Comparison of ENCODE assay signal across 23 mouse cellular contexts in the genomic region with DNA sequence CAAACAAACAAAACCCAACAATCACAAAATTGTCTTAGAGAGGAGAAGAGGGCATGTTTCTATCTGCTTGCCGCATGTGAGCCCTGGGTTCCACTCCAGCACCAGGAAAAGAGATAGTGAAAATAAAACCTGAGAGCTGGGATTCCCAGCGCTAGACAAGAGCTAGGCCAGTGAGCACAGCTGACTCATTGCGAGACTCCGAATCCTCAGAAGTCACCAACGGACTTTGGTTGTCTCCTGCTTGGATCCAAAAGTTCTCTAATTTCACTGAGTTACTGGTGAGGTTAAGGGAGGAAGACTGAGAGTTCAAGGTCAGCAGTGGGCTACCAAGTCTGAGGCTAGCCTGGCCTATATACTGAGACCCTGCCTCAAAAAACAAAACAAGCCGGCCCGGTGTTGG. TPM values are rescaled to one million over a fixed set of nuclear protein-coding genes. Genes with fewer than 3 reads are reported as not detected.
"Had no signal": no experiment of that assay in that cellular context is flagged by ENCODE, and none has a peak within 500 bp of the region (broad histone marks: within the 10 kb centered on the region; RNA-seq: fewer than 3 reads in every experiment).

No protein-coding gene starts in this region.

- H3K27me3 ChIP-seq: limb, embryonic 12.5 days; limb, embryonic 15.5 days; lung, embryonic 15.5 days; midbrain, embryonic 12.5 days; midbrain, embryonic 15.5 days; neural tube, embryonic 12.5 days; neural tube, embryonic 15.5 days had no signal

- H3K4me3 ChIP-seq: limb, embryonic 12.5 days; limb, embryonic 15.5 days; lung, embryonic 15.5 days; midbrain, embryonic 12.5 days; midbrain, embryonic 15.5 days; neural tube, embryonic 12.5 days; neural tube, embryonic 15.5 days had no signal

- DNase-seq: kidney, adult 9 months; kidney, postnatal 14 days; kidney, postnatal 4 days; left cerebral cortex, postnatal 4 days; lung, adult 18-20 months; lung, postnatal 10 days; lung, postnatal 36 days; right cerebral cortex, adult 18-20 months; right cerebral cortex, postnatal 14 days; right cerebral cortex, postnatal 4 days; thymus, adult 18-20 months; thymus, postnatal 36 days had no signal

- H3K27ac ChIP-seq: limb, embryonic 12.5 days; limb, embryonic 15.5 days; liver, embryonic 14.5 days; lung, embryonic 15.5 days; midbrain, embryonic 12.5 days; midbrain, embryonic 15.5 days; neural tube, embryonic 12.5 days; neural tube, embryonic 15.5 days; stomach, postnatal 0 days had no signal

- ATAC-seq: midbrain, embryonic 15.5 days had no signal

- H3K36me3 ChIP-seq: limb, embryonic 12.5 days; limb, embryonic 15.5 days; lung, embryonic 15.5 days; midbrain, embryonic 12.5 days; midbrain, embryonic 15.5 days; neural tube, embryonic 12.5 days; neural tube, embryonic 15.5 days had no signal

- H3K9ac ChIP-seq: limb, embryonic 12.5 days; limb, embryonic 15.5 days; liver, embryonic 14.5 days; lung, embryonic 15.5 days; midbrain, embryonic 12.5 days; midbrain, embryonic 15.5 days; neural tube, embryonic 12.5 days; neural tube, embryonic 15.5 days had no signal

- H3K9me3 ChIP-seq: limb, embryonic 12.5 days; limb, embryonic 15.5 days; lung, embryonic 15.5 days; midbrain, embryonic 12.5 days; midbrain, embryonic 15.5 days; neural tube, embryonic 12.5 days; neural tube, embryonic 15.5 days had no signal

- H3K4me1 ChIP-seq: limb, embryonic 12.5 days; midbrain, embryonic 12.5 days; midbrain, embryonic 15.5 days; neural tube, embryonic 12.5 days; neural tube, embryonic 15.5 days had no signal

- H3K4me2 ChIP-seq: limb, embryonic 12.5 days; limb, embryonic 15.5 days; liver, embryonic 11.5 days; lung, embryonic 15.5 days; midbrain, embryonic 12.5 days; midbrain, embryonic 15.5 days; neural tube, embryonic 12.5 days; neural tube, embryonic 15.5 days had no signal

RNA-seq across cellular contexts. Expression of gene Milr1, which starts 47.1 kb away (rescaled TPM):
- total RNA-seq: layer of hippocampus, postnatal 14 days had no signal
